Mouse (Mus musculus) heart, embryonic 15.5 days (tissue): ENCODE measurements around the gene Tgfb3. TPM values are rescaled to one million over a fixed set of nuclear protein-coding genes. Genes with fewer than 3 reads are reported as not detected.
A peak's percentile ranks its signal among the peaks of the same experiment; 100 is the strongest.

ENCODE experiments used
- ATAC-seq: fragments of 200-750 bp; cut with Nextera tagmentation; replicated peaks from 2 replicates; pipeline ENCODE4 v1.8.0; 2017; ENCODE audit warnings: low read depth, moderate TSS enrichment; ENCODE audit not compliant: insufficient number of reproducible peaks, insufficient read depth, low FRiP score
- H3K27ac ChIP-seq: fragments of 300-500 bp; sonication (generic); 2 replicates; pipeline ENCODE4 v1.5.1; 2015; ENCODE audit warnings: mild to moderate bottlenecking, inconsistent platforms
- H3K27me3 ChIP-seq: fragments of 300-500 bp; sonication (generic); 2 replicates; pipeline ENCODE4 v1.6.1; 2015; ENCODE audit warnings: inconsistent platforms
- H3K36me3 ChIP-seq: fragments of 300-500 bp; sonication (generic); 2 replicates; pipeline ENCODE4 v1.6.1; 2015; ENCODE audit warnings: mild to moderate bottlenecking, inconsistent platforms
- H3K4me1 ChIP-seq: fragments of 300-500 bp; sonication (generic); replicated peaks from 2 replicates; pipeline ENCODE4 v1.6.1; 2015; ENCODE audit warnings: inconsistent platforms
- H3K4me2 ChIP-seq: fragments of 300-500 bp; sonication (generic); 2 replicates; pipeline ENCODE4 v1.6.1; 2015; ENCODE audit warnings: inconsistent platforms, mild to moderate bottlenecking, moderate library complexity
- H3K4me3 ChIP-seq: fragments of 300-500 bp; sonication (generic); 2 replicates; pipeline ENCODE4 v1.5.1; 2015; ENCODE audit warnings: mild to moderate bottlenecking, inconsistent platforms
- H3K9ac ChIP-seq: fragments of 300-500 bp; sonication (generic); 2 replicates; pipeline ENCODE4 v1.6.1; 2015; ENCODE audit warnings: mild to moderate bottlenecking, inconsistent platforms
- H3K9me3 ChIP-seq: fragments of 300-500 bp; sonication (generic); replicated peaks from 2 replicates; pipeline ENCODE4 v1.6.1; 2016; ENCODE audit warnings: inconsistent platforms
- WGBS: fragments of 180-500 bp; shearing (Covaris S2); methylation state at CpG from one replicate; pipeline ENCODE4 v1.1.7; 2015; ENCODE audit warnings: mixed read lengths; 5-methylcytosine and 5-hydroxymethylcytosine counted together
- polyA plus RNA-seq: library from polyadenylated mRNA; unstranded; fragments of >200 nt; fragmentation: Nextera tagmentation; extraction: Ambion mirVana; gene quantifications from 2 replicates; pipeline ENCODE4 v1.2.1, GENCODE M21; 2015

The Tgfb3 gene
- polyA plus RNA-seq = 22.2 and 31.9 TPM in 2 replicates

GRCm38 (mm10) chr12:86078553-86079201 is at the start of gene Tgfb3:
Tgfb3 (minus strand) TSS chr12:86079041.
- H3K9ac ChIP-seq = peak within 1 kb of the TSS; percentile 81
- H3K9me3 ChIP-seq = no peaks in the 10 kb centered on the region
- peak within 1 kb of the TSS; percentile 98 for H3K27ac ChIP-seq
- H3K4me3 ChIP-seq = peak within 1 kb of the TSS; percentile 70
- ATAC-seq = peak; percentile 75
- H3K4me2 ChIP-seq = peak within 1 kb of the TSS; percentile 92
- under 1% methylated on average over 25 of the region's 25 CpGs for WGBS
- no peaks in the 10 kb centered on the region for H3K27me3 ChIP-seq
- H3K4me1 ChIP-seq = peaks cover 45% of the 10 kb centered on the region
- H3K36me3 ChIP-seq = no peaks in the 10 kb centered on the region

GRCm38 (mm10) chr12:86128122-86128521 is 49.3 kb upstream of the Tgfb3 start:
- Histone ChIP-seq H3K9ac (no peak overlapping the region), H3K4me1 (peaks cover 8% of the 10 kb centered on the region; the same call in 1 of the 2 replicates), H3K4me2 (no peak overlapping the region), H3K27ac (no peak overlapping the region), H3K36me3 (no peaks in the 10 kb centered on the region), H3K4me3 (no peak overlapping the region), H3K9me3 (no peaks in the 10 kb centered on the region), H3K27me3 (no peaks in the 10 kb centered on the region)
- ATAC-seq = no peak
- WGBS = 67% methylated on average over 6 of the region's 6 CpGs

- H3K4me2 ChIP-seq = no peak overlapping the region
- ATAC-seq = no peak
- no peak overlapping the region for H3K27ac ChIP-seq
- H3K27me3 ChIP-seq = no peaks in the 10 kb centered on the region
- no peak overlapping the region for H3K9ac ChIP-seq
- no peaks in the 10 kb centered on the region for H3K9me3 ChIP-seq
- H3K36me3 ChIP-seq = no peaks in the 10 kb centered on the region
- H3K4me3 ChIP-seq = no peak overlapping the region
- 89% methylated on average over 6 of the region's 6 CpGs for WGBS
- H3K4me1 ChIP-seq = 0 out of 2 replicates have a peak, but pooled peaks cover under 1% of the 10 kb centered on the region
Observed at GRCm38 (mm10) chr12:86124016-86124415, 45.2 kb upstream of the Tgfb3 start.

GRCm38 (mm10) chr12:86116295-86116835 is 37.5 kb upstream of the Tgfb3 start:
- H3K27ac ChIP-seq = no peak overlapping the region
- WGBS = 72% methylated on average over 15 of the region's 15 CpGs
- no peak overlapping the region for H3K4me2 ChIP-seq
- 0 out of 2 replicates have a peak, but pooled peaks cover 5% of the 10 kb centered on the region for H3K36me3 ChIP-seq
- no peaks in the 10 kb centered on the region for H3K9me3 ChIP-seq
- ATAC-seq = no peak
- H3K4me1 ChIP-seq = no peaks in the 10 kb centered on the region
- no peak overlapping the region for H3K4me3 ChIP-seq
- no peaks in the 10 kb centered on the region for H3K27me3 ChIP-seq
- no peak overlapping the region for H3K9ac ChIP-seq

- H3K4me1 ChIP-seq = peaks cover 2% of the 10 kb centered on the region; the same call in 1 of the 2 replicates
- no peaks in the 10 kb centered on the region for H3K9me3 ChIP-seq
- H3K27ac ChIP-seq = no peak overlapping the region
- 93% methylated on average over 2 of the region's 2 CpGs for WGBS
- H3K36me3 ChIP-seq = 0 out of 2 replicates have a peak, but pooled peaks cover 5% of the 10 kb centered on the region
- no peaks in the 10 kb centered on the region for H3K27me3 ChIP-seq
- no peak overlapping the region for H3K9ac ChIP-seq
- H3K4me2 ChIP-seq = no peak overlapping the region
- H3K4me3 ChIP-seq = no peak overlapping the region
- ATAC-seq = no peak
Observed at GRCm38 (mm10) chr12:86110637-86111036, 31.8 kb upstream of the Tgfb3 start.

- Histone ChIP-seq H3K27me3 (no peaks in the 10 kb centered on the region), H3K9ac (no peak overlapping the region), H3K36me3 (0 out of 2 replicates have a peak, but pooled peaks cover 5% of the 10 kb centered on the region), H3K9me3 (no peaks in the 10 kb centered on the region), H3K4me2 (no peak overlapping the region), H3K4me1 (peaks cover 13% of the 10 kb centered on the region), H3K27ac (no peak overlapping the region), H3K4me3 (no peak overlapping the region)
- ATAC-seq = no peak
- 80% methylated on average over 4 of the region's 4 CpGs for WGBS
Observed at GRCm38 (mm10) chr12:86109531-86109930, 30.7 kb upstream of the Tgfb3 start.

- Histone ChIP-seq H3K4me1 (peaks cover 26% of the 10 kb centered on the region), H3K4me3 (no peak overlapping the region), H3K9ac (no peak overlapping the region), H3K27me3 (no peaks in the 10 kb centered on the region), H3K27ac (no peak overlapping the region), H3K9me3 (no peaks in the 10 kb centered on the region), H3K4me2 (no peak overlapping the region), H3K36me3 (0 out of 2 replicates have a peak, but pooled peaks cover 5% of the 10 kb centered on the region)
- no peak for ATAC-seq
- 77% methylated on average over 7 of the region's 7 CpGs for WGBS
Observed at GRCm38 (mm10) chr12:86107645-86108044, 28.8 kb upstream of the Tgfb3 start.

GRCm38 (mm10) chr12:86106086-86106485 is 27.2 kb upstream of the Tgfb3 start:
- Histone ChIP-seq H3K27me3 (no peaks in the 10 kb centered on the region), H3K9ac (no peak overlapping the region), H3K4me2 (no peak overlapping the region), H3K36me3 (no peaks in the 10 kb centered on the region), H3K27ac (no peak overlapping the region), H3K4me3 (no peak overlapping the region), H3K9me3 (no peaks in the 10 kb centered on the region), H3K4me1 (peaks cover 37% of the 10 kb centered on the region)
- 86% methylated on average over 9 of the region's 9 CpGs for WGBS
- ATAC-seq = no peak

GRCm38 (mm10) chr12:86105546-86105945 is 26.7 kb upstream of the Tgfb3 start:
- Histone ChIP-seq H3K27me3 (no peaks in the 10 kb centered on the region), H3K4me1 (peaks cover 42% of the 10 kb centered on the region), H3K27ac (peak overlapping the region; percentile 97), H3K9me3 (no peaks in the 10 kb centered on the region), H3K9ac (no peak overlapping the region), H3K4me3 (no peak overlapping the region), H3K36me3 (no peaks in the 10 kb centered on the region), H3K4me2 (no peak overlapping the region)
- ATAC-seq = no peak
- WGBS = 69% methylated on average over 9 of the region's 10 CpGs

- WGBS = 32% methylated on average over 11 of the region's 11 CpGs
- H3K36me3 ChIP-seq = no peaks in the 10 kb centered on the region
- no peak overlapping the region for H3K4me3 ChIP-seq
- H3K9ac ChIP-seq = peak overlapping the region; percentile 42
- no peaks in the 10 kb centered on the region for H3K9me3 ChIP-seq
- ATAC-seq = peak; percentile 84
- peaks cover 45% of the 10 kb centered on the region for H3K4me1 ChIP-seq
- H3K27ac ChIP-seq = peak overlapping the region; percentile 97
- H3K27me3 ChIP-seq = no peaks in the 10 kb centered on the region
- peak overlapping the region; percentile 30 for H3K4me2 ChIP-seq
Observed at GRCm38 (mm10) chr12:86104297-86104696, 25.5 kb upstream of the Tgfb3 start.

- Histone ChIP-seq H3K27ac (peak overlapping the region; percentile 97), H3K9ac (peak overlapping the region; percentile 42), H3K27me3 (no peaks in the 10 kb centered on the region), H3K4me2 (peak overlapping the region; percentile 30), H3K4me3 (no peak overlapping the region), H3K36me3 (no peaks in the 10 kb centered on the region), H3K9me3 (no peaks in the 10 kb centered on the region), H3K4me1 (peaks cover 45% of the 10 kb centered on the region)
- WGBS = 28% methylated on average over 8 of the region's 8 CpGs
- no peak for ATAC-seq
Observed at GRCm38 (mm10) chr12:86103852-86104251, 25.0 kb upstream of the Tgfb3 start.
